Mouse (Mus musculus) liver, embryonic 14.5 days (tissue): Measurements from ENCODE around the gene Art4.

Experiments
- CTCF ChIP-seq: IDR thresholded peaks from 2 replicates; pipeline ENCODE4 v1.5.1; 2016; ENCODE audit warnings: antibody characterized with exemption, low read depth, control low read depth
- EP300 ChIP-seq: IDR thresholded peaks from 2 replicates; pipeline ENCODE4 v1.6.1; 2016; ENCODE audit warnings: antibody characterized with exemption, low read depth

DNA sequence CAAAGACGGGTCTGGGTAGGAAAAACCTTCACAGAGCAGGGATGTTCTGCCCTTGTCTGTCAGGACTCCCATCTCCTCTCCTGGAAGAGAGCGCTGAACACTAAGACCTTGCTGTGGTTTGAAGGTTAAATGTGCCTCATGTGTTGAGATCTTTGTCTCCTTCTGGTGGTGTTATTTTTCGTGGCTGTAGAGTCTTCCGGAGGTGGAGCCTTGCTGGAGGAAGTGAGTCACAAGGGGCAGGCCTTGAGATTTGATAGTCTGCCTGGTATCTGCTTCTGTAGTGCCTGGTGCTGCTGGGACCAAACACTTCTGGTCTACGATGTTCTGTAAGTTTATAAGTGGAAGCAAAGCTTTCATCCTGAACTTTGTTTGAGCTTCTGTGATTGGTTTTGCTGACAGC is 8.6 kb downstream of the Art4 start:
- TF ChIP-seq CTCF, result no peak
- TF ChIP-seq EP300, result no peak
